Mouse (Mus musculus) megakaryocyte, embryonic 14.5 days (primary cell): Measurements from ENCODE around the gene Npcd.

ENCODE experiments used
- FLI1 ChIP-seq: IDR thresholded peaks from 2 replicates; pipeline ENCODE4 v1.6.1; 2012; ENCODE audit warnings: low read length, inconsistent platforms, mixed read lengths
- GATA1 ChIP-seq: IDR thresholded peaks from 3 replicates; pipeline ENCODE4 v1.6.1; 2012; ENCODE audit warnings: mixed read lengths, low read length, inconsistent platforms, borderline replicate concordance

DNA sequence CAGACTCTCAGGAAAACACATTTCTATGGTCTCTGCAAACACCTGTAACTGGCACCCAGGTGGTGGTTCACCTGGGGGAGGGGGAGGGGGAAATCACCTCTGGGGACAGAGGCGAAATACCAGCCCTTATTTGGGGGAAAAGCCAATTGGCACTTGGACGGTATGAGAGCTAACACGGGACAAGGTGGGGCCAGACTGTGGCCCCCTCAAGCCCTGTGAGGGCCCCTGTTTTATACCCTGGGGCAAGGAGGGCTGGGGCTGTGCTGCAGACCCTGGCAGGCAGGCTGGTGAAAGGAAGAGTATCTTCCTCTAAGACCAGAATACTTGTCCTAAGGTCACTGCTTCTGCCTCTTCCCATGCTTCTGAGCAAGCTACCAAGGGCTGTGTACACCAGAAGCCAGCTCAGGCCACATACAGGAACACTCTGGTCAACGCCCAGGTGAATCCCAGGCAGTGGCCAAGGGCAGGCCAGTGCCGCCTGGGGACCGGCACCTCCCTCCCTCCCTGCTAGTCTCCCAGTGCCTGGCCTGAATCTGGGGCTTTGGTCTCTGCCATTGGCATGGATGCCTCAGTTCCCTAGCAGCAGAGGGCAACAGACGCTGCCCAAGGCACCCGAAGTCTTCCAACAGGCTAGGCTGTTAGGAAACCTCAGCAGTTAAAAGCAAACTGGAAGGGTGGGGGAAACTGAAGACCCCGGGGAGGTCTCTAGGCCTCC is 7.7 kb downstream of the Npcd start:
- TF ChIP-seq GATA1 (no peak), FLI1 (no peak)
